Mouse (Mus musculus) hindbrain, embryonic 15.5 days (tissue): ENCODE measurements at regions not wholly inside any gene's neighbourhood (a gene's known extent, or its start where the extent isn't known, plus 50 kb on each side); places are given as distances from the start of the nearest gene placed in this dataset.

Experiments used
- ATAC-seq: fragments of 200-750 bp; cut with Nextera tagmentation; 2 replicates; pipeline ENCODE4 v1.8.0; 2017; ENCODE audit warnings: low read depth, moderate number of reproducible peaks, moderate TSS enrichment; ENCODE audit not compliant: low FRiP score
- H3K27ac ChIP-seq: fragments of 300-500 bp; sonication (generic); replicated peaks from 2 replicates; pipeline ENCODE4 v1.5.1; 2015; ENCODE audit warnings: mild to moderate bottlenecking, inconsistent platforms
- H3K27me3 ChIP-seq: fragments of 300-500 bp; sonication (generic); 2 replicates; pipeline ENCODE4 v1.6.1; 2015; ENCODE audit warnings: control low read depth, inconsistent platforms
- H3K36me3 ChIP-seq: fragments of 300-500 bp; sonication (generic); 2 replicates; pipeline ENCODE4 v1.6.1; 2015; ENCODE audit warnings: control low read depth, inconsistent platforms
- H3K4me1 ChIP-seq: fragments of 300-500 bp; sonication (generic); replicated peaks from 2 replicates; pipeline ENCODE4 v1.6.1; 2015; ENCODE audit warnings: control low read depth, inconsistent platforms
- H3K4me2 ChIP-seq: fragments of 300-500 bp; sonication (generic); 2 replicates; pipeline ENCODE4 v1.6.1; 2015; ENCODE audit warnings: moderate library complexity, mild to moderate bottlenecking, inconsistent platforms
- H3K4me3 ChIP-seq: fragments of 300-500 bp; sonication (generic); 2 replicates; pipeline ENCODE4 v1.5.1; 2015; ENCODE audit warnings: mild to moderate bottlenecking, inconsistent platforms
- H3K9ac ChIP-seq: fragments of 300-500 bp; sonication (generic); 2 replicates; pipeline ENCODE4 v1.6.1; 2015; ENCODE audit warnings: inconsistent platforms
- H3K9me3 ChIP-seq: fragments of 300-500 bp; sonication (generic); 2 replicates; pipeline ENCODE4 v1.6.1; 2016; ENCODE audit warnings: control low read depth, inconsistent platforms
- WGBS: fragments of 180-500 bp; shearing (Covaris S2); methylation state at CpG from one replicate; pipeline ENCODE4 v1.1.7; 2015; 5-methylcytosine and 5-hydroxymethylcytosine counted together

DNA sequence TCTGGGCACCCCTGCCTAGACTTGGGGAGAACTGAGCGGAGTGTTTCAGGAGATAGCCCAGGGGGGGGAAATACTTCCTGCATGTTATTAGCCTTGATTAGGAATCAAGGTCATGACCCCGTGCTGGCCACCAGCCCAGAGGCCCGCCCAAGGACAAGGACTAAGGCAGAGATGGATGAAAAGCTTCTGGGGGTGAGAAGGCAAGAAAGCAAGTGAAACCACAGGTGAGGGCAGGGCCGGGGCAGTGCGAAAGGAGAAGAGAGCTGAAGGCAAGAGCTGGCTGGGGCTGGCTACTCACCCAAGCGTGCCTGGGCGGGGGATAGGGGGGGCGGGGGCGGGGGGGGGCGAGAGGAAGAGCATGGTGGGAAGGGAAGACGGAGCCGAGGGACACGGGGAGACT lies 96.0 kb upstream of the Nkx1-1 start:
- no peaks in the 10 kb centered on the region for H3K36me3 ChIP-seq
- no peak overlapping the region for H3K4me3 ChIP-seq
- peaks cover 25% of the 10 kb centered on the region for H3K27me3 ChIP-seq
- ATAC-seq, result no peak
- no peak overlapping the region for H3K9ac ChIP-seq
- no peak overlapping the region for H3K4me2 ChIP-seq
- WGBS, result 35% methylated on average over 13 of the region's 13 CpGs
- H3K27ac ChIP-seq, result no peak overlapping the region
- H3K4me1 ChIP-seq, result peaks cover 32% of the 10 kb centered on the region
- H3K9me3 ChIP-seq, result no peaks in the 10 kb centered on the region

DNA sequence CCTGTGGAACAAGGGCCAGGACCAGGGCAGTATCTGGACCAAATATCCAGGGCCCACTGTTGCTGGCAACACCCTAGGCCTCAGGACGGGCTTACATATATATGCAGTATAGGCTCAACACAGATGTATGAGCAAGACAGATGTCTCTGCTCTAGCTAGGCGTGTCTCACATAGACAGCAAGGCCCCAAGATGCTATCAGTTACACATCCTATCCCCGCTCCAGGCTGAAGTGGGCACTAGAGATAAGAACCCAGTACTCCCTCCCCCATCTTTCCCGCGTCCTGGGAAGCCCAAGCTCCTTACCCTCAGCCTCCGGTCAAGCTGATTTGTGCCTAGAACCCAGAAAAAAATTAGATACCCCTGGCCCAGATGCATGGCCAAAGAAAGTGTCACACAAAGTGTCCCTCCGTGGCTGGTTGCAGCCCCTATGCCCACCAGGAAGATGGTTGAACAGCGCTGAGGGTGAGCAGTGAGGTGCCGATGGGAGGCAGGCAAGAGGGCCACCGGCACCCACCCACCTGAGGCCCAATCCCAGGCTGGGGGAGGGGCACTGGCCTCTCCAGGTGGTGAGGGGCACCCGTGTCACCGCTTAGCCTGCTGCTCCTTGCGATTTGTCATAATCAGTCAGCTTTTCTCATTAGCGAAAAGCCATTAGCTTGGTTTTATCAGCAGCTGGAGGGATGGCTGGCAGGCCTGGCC lies 95.3 kb upstream of the Nkx1-1 start:
- 58% methylated on average over 14 of the region's 14 CpGs for WGBS
- peak; percentile 12; the same call in 1 of the 2 replicates for ATAC-seq

DNA sequence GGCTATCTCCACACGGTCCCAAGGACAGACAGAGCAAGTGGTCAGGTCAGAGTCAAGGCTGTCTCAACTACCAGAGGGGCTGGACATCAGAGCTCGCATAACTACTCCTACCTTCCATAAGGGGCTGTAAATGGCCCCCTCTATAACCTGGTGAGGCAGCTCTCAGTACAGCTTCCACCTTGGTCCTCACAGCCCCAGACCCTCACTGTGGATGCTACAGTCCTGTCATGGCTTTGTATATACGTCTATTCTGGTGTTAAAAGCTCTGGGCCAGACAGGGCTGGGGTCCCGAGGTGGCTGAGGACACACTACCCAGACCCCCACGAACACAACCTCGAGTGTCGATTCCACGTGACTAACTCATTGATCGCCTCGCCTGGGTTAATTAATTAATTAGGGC lies 94.0 kb upstream of the Nkx1-1 start:
- no peaks in the 10 kb centered on the region for H3K9me3 ChIP-seq
- H3K9ac ChIP-seq, result no peak overlapping the region
- no peak overlapping the region for H3K27ac ChIP-seq
- ATAC-seq, result no peak
- no peak overlapping the region for H3K4me2 ChIP-seq
- peaks cover 15% of the 10 kb centered on the region for H3K27me3 ChIP-seq
- peaks cover 21% of the 10 kb centered on the region for H3K4me1 ChIP-seq
- H3K36me3 ChIP-seq, result no peaks in the 10 kb centered on the region
- 63% methylated on average over 10 of the region's 10 CpGs for WGBS
- H3K4me3 ChIP-seq, result no peak overlapping the region

More for the DNA sequence above, 95.3 kb upstream of the Nkx1-1 start:
- Histone ChIP-seq H3K27me3 (peaks cover 25% of the 10 kb centered on the region), H3K9me3 (no peaks in the 10 kb centered on the region), H3K4me2 (no peak overlapping the region), H3K36me3 (no peaks in the 10 kb centered on the region), H3K4me1 (peaks cover 26% of the 10 kb centered on the region), H3K9ac (no peak overlapping the region), H3K27ac (no peak overlapping the region), H3K4me3 (no peak overlapping the region)

DNA sequence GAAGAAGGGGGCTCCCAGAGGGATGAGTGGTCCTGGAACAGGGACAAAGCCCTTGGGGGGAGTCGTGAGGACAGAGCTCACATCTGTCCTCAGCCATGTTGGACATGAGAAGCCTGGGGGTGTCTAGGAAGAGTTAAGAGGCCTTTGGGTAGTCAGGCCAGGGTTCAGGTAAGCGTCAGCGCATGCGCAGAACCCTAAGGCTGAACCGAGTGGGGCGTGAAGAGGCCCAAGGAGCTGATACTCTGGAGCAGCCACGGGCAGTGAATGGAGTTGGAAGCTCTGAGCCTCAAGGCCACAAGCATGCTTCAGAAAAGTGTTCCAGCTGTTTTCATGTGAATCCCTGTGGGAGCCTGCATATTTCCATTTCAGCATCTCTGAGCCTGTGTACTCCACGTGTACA lies 93.5 kb upstream of the Nkx1-1 start:
- no peak for ATAC-seq

DNA sequence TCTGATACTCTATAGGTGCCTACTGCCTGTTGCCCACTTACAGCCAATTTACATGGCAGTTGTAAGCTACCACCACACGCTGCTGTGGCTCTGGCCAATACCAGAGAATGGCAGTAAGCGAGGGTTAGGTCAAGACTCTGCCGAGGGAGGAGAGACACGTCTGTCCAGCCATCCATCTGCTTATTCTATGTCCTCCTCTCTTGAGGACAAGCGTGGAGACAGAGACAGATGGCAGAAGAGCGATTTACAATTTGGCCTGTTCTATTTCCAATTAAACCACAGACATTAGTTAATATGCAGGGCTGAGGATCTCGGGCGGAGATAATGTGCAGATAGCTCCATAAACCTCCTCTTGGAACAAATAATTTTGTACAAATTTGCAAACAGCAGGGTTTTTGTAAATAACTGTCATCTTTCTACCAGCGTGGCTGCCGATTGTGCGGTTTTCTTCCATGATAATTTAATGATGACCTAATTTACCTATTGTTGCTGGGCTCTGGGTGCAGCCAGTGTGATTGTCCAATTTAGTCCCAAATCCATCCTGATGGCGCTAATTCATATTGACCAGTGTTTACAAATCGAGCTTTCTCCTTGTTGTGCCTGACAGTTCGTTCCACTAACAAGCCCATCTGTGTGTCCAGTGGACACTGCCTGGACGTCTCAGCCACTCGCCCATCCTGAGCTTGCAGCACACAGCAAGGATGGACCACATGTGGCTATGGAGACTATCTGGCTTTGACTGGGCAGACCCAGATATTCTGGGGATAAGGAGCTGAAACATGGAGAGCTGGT lies 88.4 kb upstream of the Nkx1-1 start:
- WGBS, result 72% methylated on average over 16 of the region's 16 CpGs
- Histone ChIP-seq H3K9me3 (no peaks in the 10 kb centered on the region), H3K4me1 (peaks cover 5% of the 10 kb centered on the region), H3K27ac (no peak overlapping the region), H3K4me3 (no peak overlapping the region), H3K9ac (no peak overlapping the region), H3K36me3 (no peaks in the 10 kb centered on the region), H3K4me2 (no peak overlapping the region), H3K27me3 (0 out of 2 replicates have a peak, but pooled peaks cover 6% of the 10 kb centered on the region)
- no peak for ATAC-seq

More for the DNA sequence above, 93.5 kb upstream of the Nkx1-1 start:
- peaks cover 13% of the 10 kb centered on the region for H3K27me3 ChIP-seq
- no peak overlapping the region for H3K9ac ChIP-seq
- no peak overlapping the region for H3K4me3 ChIP-seq
- H3K9me3 ChIP-seq, result no peaks in the 10 kb centered on the region
- WGBS, result 89% methylated on average over 8 of the region's 8 CpGs
- H3K27ac ChIP-seq, result no peak overlapping the region
- H3K4me2 ChIP-seq, result no peak overlapping the region
- H3K36me3 ChIP-seq, result no peaks in the 10 kb centered on the region
- peaks cover 21% of the 10 kb centered on the region for H3K4me1 ChIP-seq

DNA sequence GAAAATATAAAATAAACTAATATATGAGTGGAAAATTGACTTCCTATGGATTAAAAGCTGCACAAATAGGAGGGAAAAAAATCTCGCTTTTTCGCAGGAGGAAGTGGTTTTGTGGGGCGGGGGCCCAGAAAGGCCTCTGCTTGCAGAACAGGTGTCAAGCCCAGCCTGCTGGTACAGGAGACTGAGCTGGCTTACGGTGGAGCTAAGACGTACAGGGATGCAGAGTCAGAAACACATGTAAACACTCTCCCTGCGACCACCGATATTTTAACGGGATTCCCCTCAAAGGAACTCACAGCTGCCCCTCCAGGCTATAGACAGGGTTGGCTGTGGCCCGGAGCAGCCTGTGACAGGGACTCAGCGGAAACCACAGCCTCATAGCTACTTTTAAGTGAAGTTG lies 87.1 kb upstream of the Nkx1-1 start:
- WGBS, result 77% methylated on average over 10 of the region's 10 CpGs
- Histone ChIP-seq H3K27me3 (0 out of 2 replicates have a peak, but pooled peaks cover 12% of the 10 kb centered on the region), H3K9ac (no peak overlapping the region), H3K4me3 (no peak overlapping the region), H3K27ac (no peak overlapping the region), H3K4me1 (peaks cover 5% of the 10 kb centered on the region), H3K4me2 (no peak overlapping the region), H3K36me3 (no peaks in the 10 kb centered on the region), H3K9me3 (no peaks in the 10 kb centered on the region)
- no peak for ATAC-seq

DNA sequence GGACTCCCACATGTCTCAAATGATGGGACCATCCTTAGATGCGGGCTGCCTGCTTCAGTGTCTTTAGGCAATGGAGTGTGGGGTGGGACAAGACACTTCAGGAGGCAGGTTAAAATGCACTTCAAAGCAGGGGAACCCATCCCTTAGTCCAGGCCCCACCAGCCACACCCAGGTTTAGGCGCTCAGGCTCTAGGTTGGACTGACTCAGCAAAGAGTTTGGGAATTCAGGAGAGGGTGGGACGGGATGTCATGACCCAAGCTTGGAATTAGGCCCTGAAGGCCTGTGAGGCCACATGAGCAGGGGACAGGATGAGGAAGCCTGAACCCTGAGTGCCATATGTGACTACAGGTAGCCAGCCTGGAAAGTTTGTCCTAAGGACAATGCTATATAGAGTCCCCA lies 85.6 kb upstream of the Nkx1-1 start:
- H3K4me1 ChIP-seq, result peaks cover 5% of the 10 kb centered on the region
- H3K9me3 ChIP-seq, result no peaks in the 10 kb centered on the region
- H3K27ac ChIP-seq, result no peak overlapping the region
- WGBS, result 84% methylated on average over 3 of the region's 3 CpGs
- H3K4me2 ChIP-seq, result no peak overlapping the region
- H3K36me3 ChIP-seq, result no peaks in the 10 kb centered on the region
- H3K4me3 ChIP-seq, result no peak overlapping the region
- 0 out of 2 replicates have a peak, but pooled peaks cover 12% of the 10 kb centered on the region for H3K27me3 ChIP-seq
- H3K9ac ChIP-seq, result no peak overlapping the region
- ATAC-seq, result no peak

DNA sequence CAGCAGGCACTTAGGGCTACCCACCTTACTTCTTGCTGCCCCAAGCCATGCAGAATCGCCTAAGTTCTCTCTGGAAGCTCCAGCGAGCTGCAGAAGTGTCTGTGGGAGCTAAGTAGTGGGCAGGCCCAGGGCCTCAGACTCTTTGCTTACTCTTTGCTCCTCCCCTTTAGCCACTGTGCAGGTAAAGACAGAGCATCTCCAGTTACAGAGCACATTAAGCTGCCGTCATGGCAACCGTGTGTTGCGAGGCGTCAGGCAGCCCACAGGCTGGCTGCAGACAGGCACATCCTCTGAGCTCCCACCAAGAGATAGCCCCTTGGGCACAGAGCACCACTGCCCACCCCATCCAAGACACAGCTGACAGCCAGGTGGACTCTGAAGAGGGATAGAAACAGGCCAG lies 85.1 kb upstream of the Nkx1-1 start:
- ATAC-seq, result 0 out of 2 replicates have a peak, but pooled peaks have one; percentile 47
- no peaks in the 10 kb centered on the region for H3K36me3 ChIP-seq

DNA sequence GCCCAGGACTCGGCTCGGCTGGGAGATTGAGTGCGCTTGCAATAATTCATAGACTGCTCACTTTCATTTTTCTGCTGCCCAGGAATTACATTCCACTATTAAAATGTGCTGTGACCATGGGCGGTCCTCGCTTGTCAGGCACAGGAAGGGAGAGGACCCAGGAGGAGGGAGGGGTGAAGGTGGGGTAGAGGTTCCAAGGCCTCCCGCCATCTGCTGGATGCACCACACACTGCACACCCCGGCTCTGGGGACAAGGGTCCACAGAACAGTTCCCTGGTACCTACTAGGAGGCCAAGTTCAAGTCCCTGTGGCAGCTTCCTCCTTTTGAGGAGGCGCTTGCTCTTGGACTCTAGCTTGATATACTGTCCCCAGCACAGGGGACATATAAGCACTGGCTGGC lies 83.8 kb upstream of the Nkx1-1 start:
- WGBS, result 67% methylated on average over 8 of the region's 8 CpGs
- H3K36me3 ChIP-seq, result no peaks in the 10 kb centered on the region
- no peak overlapping the region for H3K9ac ChIP-seq
- no peak overlapping the region for H3K4me2 ChIP-seq
- H3K27me3 ChIP-seq, result 0 out of 2 replicates have a peak, but pooled peaks cover 12% of the 10 kb centered on the region
- no peak overlapping the region for H3K4me3 ChIP-seq
- H3K9me3 ChIP-seq, result no peaks in the 10 kb centered on the region
- ATAC-seq, result no peak
- H3K4me1 ChIP-seq, result peaks cover 7% of the 10 kb centered on the region
- no peak overlapping the region for H3K27ac ChIP-seq

More for the DNA sequence above, 85.1 kb upstream of the Nkx1-1 start:
- Histone ChIP-seq H3K4me3 (no peak overlapping the region), H3K9ac (no peak overlapping the region), H3K9me3 (no peaks in the 10 kb centered on the region), H3K27me3 (0 out of 2 replicates have a peak, but pooled peaks cover 12% of the 10 kb centered on the region), H3K27ac (no peak overlapping the region), H3K4me1 (peaks cover 5% of the 10 kb centered on the region), H3K4me2 (no peak overlapping the region)
- WGBS, result 45% methylated on average over 6 of the region's 6 CpGs

DNA sequence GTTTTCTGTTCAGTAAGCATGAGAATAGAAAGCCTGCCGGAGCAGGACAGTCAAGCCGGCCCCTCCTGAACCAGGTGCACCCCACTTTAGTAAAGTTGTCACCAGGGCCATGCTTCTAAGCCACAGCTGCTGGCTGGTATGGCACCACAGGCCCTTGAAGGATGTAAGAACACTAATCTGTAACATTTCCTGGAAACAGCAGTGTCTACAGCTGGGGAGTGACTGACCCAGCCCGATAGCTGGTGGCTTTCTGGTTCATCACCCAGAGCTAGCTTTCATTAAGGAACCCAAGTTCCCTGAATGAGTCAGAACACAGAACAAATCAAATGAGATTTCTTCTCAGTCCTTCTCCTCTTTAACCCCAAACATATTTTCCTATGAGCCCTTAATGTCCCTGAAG lies 82.4 kb upstream of the Nkx1-1 start:
- 92% methylated on average over 3 of the region's 3 CpGs for WGBS
- no peak for ATAC-seq
- no peak overlapping the region for H3K27ac ChIP-seq

DNA sequence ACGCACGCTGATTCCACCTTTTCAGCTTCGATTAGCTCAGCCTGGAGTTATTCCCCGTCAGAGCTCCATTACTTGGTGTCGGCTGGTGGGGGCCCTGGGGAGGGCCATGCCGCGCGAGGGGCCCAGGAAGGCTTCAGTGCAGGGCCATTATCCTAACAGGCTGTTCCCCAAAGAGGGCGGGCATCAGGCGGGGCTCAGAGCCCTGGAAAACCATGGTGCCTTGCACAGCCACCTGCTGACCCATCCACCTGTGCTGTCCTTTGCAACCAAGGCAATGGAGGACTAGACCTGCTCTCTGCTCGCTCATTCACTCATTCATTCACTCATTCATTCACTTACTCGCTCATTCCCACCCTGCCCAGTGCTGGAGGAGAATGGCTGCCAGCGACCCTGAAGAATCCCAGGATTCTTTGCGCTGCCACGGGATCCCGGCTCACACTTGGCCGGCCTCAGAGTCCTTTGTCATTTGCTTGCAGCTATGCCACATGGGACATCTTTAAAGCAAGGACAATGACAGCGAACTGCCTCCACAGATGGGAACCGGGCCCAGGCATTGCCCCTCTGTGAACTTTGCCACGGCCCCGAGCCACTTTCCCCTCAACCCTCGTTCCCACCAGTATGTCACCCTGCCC lies 78.6 kb upstream of the Nkx1-1 start:
- ATAC-seq, result 0 out of 2 replicates have a peak, but pooled peaks have one; percentile 28
- peaks cover 15% of the 10 kb centered on the region for H3K4me1 ChIP-seq
- no peak overlapping the region for H3K9ac ChIP-seq

More for the DNA sequence above, 82.4 kb upstream of the Nkx1-1 start:
- Histone ChIP-seq H3K9me3 (no peaks in the 10 kb centered on the region), H3K4me1 (peaks cover 20% of the 10 kb centered on the region), H3K27me3 (0 out of 2 replicates have a peak, but pooled peaks cover 12% of the 10 kb centered on the region), H3K4me2 (no peak overlapping the region), H3K9ac (no peak overlapping the region), H3K4me3 (no peak overlapping the region), H3K36me3 (no peaks in the 10 kb centered on the region)

More for the DNA sequence above, 78.6 kb upstream of the Nkx1-1 start:
- Histone ChIP-seq H3K4me2 (peak overlapping the region; percentile 42), H3K4me3 (peak overlapping the region; percentile 2; the same call in 1 of the 2 replicates), H3K27me3 (0 out of 2 replicates have a peak, but pooled peaks cover 5% of the 10 kb centered on the region), H3K36me3 (no peaks in the 10 kb centered on the region), H3K9me3 (no peaks in the 10 kb centered on the region), H3K27ac (no peak overlapping the region)
- WGBS, result 17% methylated on average over 22 of the region's 22 CpGs
